Mouse (Mus musculus) small intestine, adult 2 months (tissue): Measurements from ENCODE around the gene Stambpl1. TPM values are rescaled to one million over a fixed set of nuclear protein-coding genes. Genes with fewer than 3 reads are reported as not detected.

Source experiments
- H3K27ac ChIP-seq: fragments of 200-500 bp; 2 replicates; pipeline ENCODE4 v1.5.1; 2012; ENCODE audit warnings: low read depth, low read length, control low read depth, inconsistent platforms; ENCODE audit not compliant: insufficient read depth
- H3K27me3 ChIP-seq: fragments of 200-500 bp; 2 replicates; pipeline ENCODE4 v1.6.1; 2012; ENCODE audit warnings: mild to moderate bottlenecking, moderate library complexity, low read length, inconsistent platforms; ENCODE audit not compliant: control insufficient read depth, insufficient read depth
- H3K36me3 ChIP-seq: fragments of 200-500 bp; 2 replicates; pipeline ENCODE4 v1.6.1; 2012; ENCODE audit warnings: mild to moderate bottlenecking, low read length, control low read depth, inconsistent platforms; ENCODE audit not compliant: control insufficient read depth, insufficient read depth
- H3K4me1 ChIP-seq: fragments of 200-500 bp; 2 replicates; pipeline ENCODE4 v1.6.1; 2012; ENCODE audit warnings: low read length, inconsistent platforms, mixed read lengths; ENCODE audit not compliant: control insufficient read depth, insufficient read depth, insufficient read length
- H3K4me3 ChIP-seq: fragments of 200-500 bp; 2 replicates; pipeline ENCODE4 v1.5.1; 2012; ENCODE audit warnings: low read depth, mild to moderate bottlenecking, control low read depth, inconsistent platforms, low read length, moderate library complexity
- CTCF ChIP-seq: fragments of 200-500 bp; IDR thresholded peaks from 2 replicates; pipeline ENCODE4 v1.5.1; 2012; ENCODE audit warnings: low read depth, mild to moderate bottlenecking, control low read depth, inconsistent platforms, low read length, moderate library complexity, mixed read lengths; ENCODE audit not compliant: insufficient replicate concordance, insufficient read length; ENCODE audit errors: extremely low read depth
- POLR2A ChIP-seq: fragments of 200-500 bp; IDR thresholded peaks from 2 replicates; pipeline ENCODE4 v1.6.1; 2012; ENCODE audit warnings: low read depth, mild to moderate bottlenecking, control low read depth, inconsistent platforms, low read length, moderate library complexity
- WGBS: fragments of 180-500 bp; shearing (Covaris S2); methylation state at CpG from one replicate; pipeline ENCODE4 v1.1.7; 2018; 5-methylcytosine and 5-hydroxymethylcytosine counted together
- polyA plus RNA-seq: library from polyadenylated mRNA; depleted of rRNA; stranded (reverse); fragments of >200 nt; gene quantifications from 2 replicates; pipeline ENCODE4 v1.2.3, GENCODE M21; 2012

Stambpl1 gene
- polyA plus RNA-seq, 1 experiment, result 6.8 TPM

DNA sequence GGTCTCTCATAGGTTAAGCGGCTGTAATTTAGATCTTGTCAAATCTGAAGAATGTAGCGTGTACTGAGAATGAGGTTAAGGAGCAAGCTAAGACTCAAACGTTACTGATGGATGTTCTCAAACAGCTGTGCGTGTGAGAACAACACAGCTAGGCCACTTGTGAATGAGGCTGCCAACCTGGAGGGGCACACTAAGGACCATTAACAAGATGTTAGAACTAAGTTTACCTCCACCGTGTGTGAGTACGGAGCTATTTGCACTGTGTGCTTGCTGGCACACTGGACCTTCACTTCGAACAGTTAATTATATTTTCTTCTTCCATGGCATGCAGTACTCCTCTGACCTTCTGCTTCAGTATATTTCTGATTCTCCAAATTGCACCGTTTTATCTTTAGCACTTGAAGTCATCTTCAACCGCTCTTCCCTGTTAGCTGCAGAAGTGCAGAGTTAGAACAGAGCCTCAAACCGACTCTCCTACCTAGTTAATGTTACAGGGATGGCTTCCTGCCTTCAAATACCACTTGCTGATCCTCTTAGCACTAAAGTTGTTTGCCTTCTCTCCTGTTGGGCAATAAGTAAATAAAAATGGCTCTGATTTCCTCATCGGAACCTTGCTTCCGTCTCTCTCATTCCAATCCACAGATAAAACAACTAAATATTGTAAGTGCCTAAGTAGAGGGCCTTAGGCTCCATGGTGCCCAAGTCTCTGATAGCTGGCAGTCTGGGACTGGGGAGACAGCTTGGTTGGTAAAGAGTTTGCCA is 20.6 kb downstream of the Stambpl1 start:
- Histone ChIP-seq H3K4me3 (no peak overlapping the region), H3K4me1 (peaks cover 32% of the 10 kb centered on the region), H3K27ac (peak overlapping the region; percentile 7; the same call in 1 of the 2 replicates), H3K27me3 (no peaks in the 10 kb centered on the region), H3K36me3 (no peaks in the 10 kb centered on the region)
- TF ChIP-seq POLR2A (no peak), CTCF (no peak)
- 49% methylated on average over 12 of the region's 12 CpGs for WGBS

DNA sequence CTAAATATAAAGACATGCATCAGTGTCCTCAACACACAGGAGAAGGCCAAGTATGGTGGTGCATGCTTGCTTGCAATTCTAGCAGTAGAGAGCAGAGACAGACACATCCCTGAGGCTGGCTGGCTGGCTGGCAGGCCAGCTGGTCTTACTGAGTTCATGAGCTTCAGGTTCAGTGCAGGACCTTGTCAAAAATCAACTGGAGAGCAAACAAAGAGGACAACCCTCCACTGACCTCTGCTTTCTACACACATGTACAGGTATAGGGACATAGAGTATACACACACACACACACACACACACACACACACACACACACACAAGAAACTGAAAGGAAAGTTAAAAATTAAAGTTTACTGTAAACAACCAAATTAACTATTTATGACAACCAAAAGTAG is 21.2 kb downstream of the Stambpl1 start:
- Histone ChIP-seq H3K36me3 (no peaks in the 10 kb centered on the region), H3K27ac (peak overlapping the region; percentile 3; the same call in 1 of the 2 replicates)
- no peak for TF ChIP-seq POLR2A
- TF ChIP-seq CTCF, result no peak

GRCm38 (mm10) chr19:34214136-34214535 is 22.1 kb downstream of the Stambpl1 start:
- 20% methylated on average over 4 of the region's 4 CpGs for WGBS
- H3K36me3 ChIP-seq, result no peaks in the 10 kb centered on the region
- peak overlapping the region; percentile 44 for H3K27ac ChIP-seq
- TF ChIP-seq CTCF, result no peak
- no peak for TF ChIP-seq POLR2A
- no peaks in the 10 kb centered on the region for H3K27me3 ChIP-seq
- no peak overlapping the region for H3K4me3 ChIP-seq
- peaks cover 32% of the 10 kb centered on the region for H3K4me1 ChIP-seq

More for the DNA sequence above, 21.2 kb downstream of the Stambpl1 start:
- Histone ChIP-seq H3K4me1 (peaks cover 32% of the 10 kb centered on the region), H3K4me3 (no peak overlapping the region), H3K27me3 (no peaks in the 10 kb centered on the region)

GRCm38 (mm10) chr19:34216956-34217355 is 24.9 kb downstream of the Stambpl1 start:
- peaks cover 8% of the 10 kb centered on the region; the same call in 1 of the 2 replicates for H3K36me3 ChIP-seq
- TF ChIP-seq POLR2A (no peak), CTCF (no peak)
- H3K4me3 ChIP-seq, result no peak overlapping the region
- no peak overlapping the region for H3K27ac ChIP-seq
- WGBS, result 75% methylated on average over 5 of the region's 5 CpGs
- no peaks in the 10 kb centered on the region for H3K27me3 ChIP-seq
- H3K4me1 ChIP-seq, result peaks cover 35% of the 10 kb centered on the region

- Histone ChIP-seq H3K4me3 (no peak overlapping the region), H3K4me1 (peaks cover 28% of the 10 kb centered on the region; the same call in 1 of the 2 replicates), H3K27me3 (no peaks in the 10 kb centered on the region), H3K36me3 (peaks cover 8% of the 10 kb centered on the region; the same call in 1 of the 2 replicates), H3K27ac (no peak overlapping the region)
- no peak for TF ChIP-seq POLR2A
- TF ChIP-seq CTCF, result no peak
- WGBS, result 77% methylated on average over 3 of the region's 3 CpGs
Measured at GRCm38 (mm10) chr19:34217761-34218160, 25.7 kb downstream of the Stambpl1 start.

DNA sequence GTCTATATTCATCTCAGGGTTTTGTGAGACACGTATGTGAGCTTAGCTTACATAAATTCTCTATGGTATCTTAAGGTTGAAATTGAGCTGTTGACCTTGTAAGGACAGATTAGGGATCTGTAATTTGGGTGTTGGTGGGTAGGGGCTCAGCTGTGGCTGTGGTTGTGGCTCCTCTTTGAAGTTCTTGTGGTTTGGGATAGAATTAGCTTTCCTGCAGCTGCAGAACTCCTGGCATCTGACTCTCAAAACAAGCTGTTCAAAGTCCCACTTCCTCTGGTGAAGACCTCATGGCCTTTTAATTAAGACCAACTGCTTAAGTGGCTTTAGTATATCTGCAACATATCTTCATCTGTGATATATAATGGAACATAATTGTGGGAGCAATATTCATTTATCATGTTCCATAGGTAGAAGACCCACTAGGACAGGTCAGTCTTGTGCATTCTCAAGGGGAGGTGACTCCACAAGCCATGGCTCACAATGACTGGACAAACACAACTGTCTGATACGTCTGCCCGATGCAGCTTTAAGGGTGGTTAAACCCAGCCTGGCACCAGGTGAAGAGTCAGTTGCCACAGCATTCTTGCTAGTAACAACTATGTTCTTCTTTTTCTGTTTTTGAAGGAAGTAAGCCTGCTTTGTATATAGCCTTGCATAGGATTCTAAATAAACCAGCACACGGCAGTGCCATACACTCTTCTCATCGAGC is 27.4 kb downstream of the Stambpl1 start:
- Histone ChIP-seq H3K4me1 (peaks cover 14% of the 10 kb centered on the region; the same call in 1 of the 2 replicates), H3K27me3 (no peaks in the 10 kb centered on the region), H3K27ac (no peak overlapping the region), H3K4me3 (no peak overlapping the region), H3K36me3 (peaks cover 8% of the 10 kb centered on the region; the same call in 1 of the 2 replicates)
- 84% methylated on average over 5 of the region's 5 CpGs for WGBS
- TF ChIP-seq CTCF (no peak), POLR2A (no peak)
